Mouse (Mus musculus): ENCODE data around the gene A930004D18Rik. TPM values are rescaled to one million over a fixed set of nuclear protein-coding genes. Genes with fewer than 3 reads are reported as not detected.

Gene A930004D18Rik
- 2.1 and 2.3 TPM in 2 replicates for polyA plus RNA-seq (2012; rRNA removed)

GRCm38 (mm10) chr2:18037491-18037890 lies at the start of gene A930004D18Rik:
Gene A930004D18Rik (minus strand): TSS chr2:18037737.

DNA sequence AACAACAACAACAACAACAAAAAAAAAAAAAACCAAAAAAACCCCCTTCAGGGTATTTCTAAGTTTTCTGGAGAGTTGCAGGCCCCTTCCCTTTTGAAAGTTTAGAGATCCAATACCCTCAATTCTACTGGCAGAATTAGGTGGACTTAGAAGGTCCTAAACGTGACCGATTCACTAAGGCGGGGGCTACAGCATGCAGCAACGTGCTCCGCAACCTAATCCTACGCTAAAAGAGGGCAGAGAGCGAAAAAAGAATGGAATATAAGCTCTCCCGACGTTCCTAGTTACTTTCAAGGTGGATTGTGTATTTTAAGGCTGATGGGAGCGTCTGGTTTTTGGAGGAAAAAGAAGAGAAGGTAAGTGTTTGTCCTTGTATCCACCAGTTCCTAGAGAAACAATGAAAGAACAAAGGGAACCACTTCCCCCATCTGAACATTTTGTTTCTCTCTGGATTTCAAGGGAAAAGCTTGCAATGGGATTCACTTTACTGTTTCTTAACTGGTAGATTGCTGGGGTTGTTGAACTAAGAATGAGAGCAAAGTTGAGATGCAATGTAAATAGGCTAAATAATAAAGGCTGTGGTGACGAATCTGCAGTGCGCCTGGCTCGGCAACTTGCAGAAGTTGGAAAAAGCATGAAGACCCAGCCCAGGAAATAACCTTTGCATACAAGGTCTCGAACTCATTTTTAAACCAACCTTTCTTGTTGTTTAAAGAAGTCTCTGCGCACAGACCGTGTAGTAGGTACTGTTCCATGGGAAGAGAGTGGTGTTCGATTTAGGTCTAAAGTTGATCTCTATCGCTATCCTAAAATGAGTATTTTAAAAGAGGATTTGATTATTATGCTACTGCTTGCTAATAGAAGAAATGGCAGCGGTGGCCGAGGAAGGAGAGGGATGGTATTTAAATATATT lies 17.7 kb upstream of the A930004D18Rik start, which contains the start of gene Mllt10:
Gene Mllt10 (plus strand): TSS at position 222 of the 913 bp plus-strand sequence.

GRCm38 (mm10) chr2:18048453-18049075 lies 11.0 kb upstream of the A930004D18Rik start, which contains the start of gene Skida1:
Gene Skida1 (minus strand): TSS chr2:18049051.

DNA sequence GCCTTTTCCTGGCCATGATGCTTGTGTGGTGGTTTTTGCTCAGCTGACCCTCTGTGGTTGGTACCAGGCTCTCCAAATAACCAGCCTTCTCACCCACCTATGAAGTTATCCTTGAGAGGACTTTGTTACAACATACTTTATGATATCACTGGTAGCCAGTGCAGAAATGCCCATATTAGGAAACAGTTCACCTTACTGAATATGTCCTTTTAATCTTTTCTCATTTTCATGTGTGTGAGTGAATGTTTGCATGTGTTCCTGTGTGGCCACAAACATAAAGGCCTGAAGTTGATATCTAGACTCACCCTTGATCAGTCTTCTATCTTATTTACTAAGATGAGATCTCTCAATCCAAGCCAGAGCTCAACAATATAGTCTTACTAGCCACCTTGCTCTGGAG lies 40.7 kb downstream of the A930004D18Rik start, which contains the start of gene H2al2a:
Gene H2al2a (minus strand): TSS at position 101 of the 400 bp plus-strand sequence.

Other genes with a start within 250 kb of the A930004D18Rik start
- not detected in 2 replicates for gene H2al2a, start 40.8 kb downstream of the A930004D18Rik start, polyA plus RNA-seq (2012; rRNA removed)
- gene Skida1, start 11.3 kb upstream of the A930004D18Rik start, polyA plus RNA-seq (2012; rRNA removed): 11.0 and 11.3 TPM in 2 replicates
- 30.9 and 38.0 TPM in 2 replicates for gene Mllt10, start 17.5 kb upstream of the A930004D18Rik start, polyA plus RNA-seq (2012; rRNA removed)

Measured in central nervous system, embryonic 18 days (tissue).